Mouse (Mus musculus) gastrocnemius, postnatal 36 days (tissue): ENCODE measurements at regions not wholly inside any gene's neighbourhood (a gene's known extent, or its start where the extent isn't known, plus 50 kb on each side); places are given as distances from the start of the nearest gene placed in this dataset.

Experiments
- DNase-seq, 2 experiments: peaks; one replicate each; pipeline ENCODE4 v3.0.0; 2022
- intact Hi-C: fragments of 180-260 bp; cut with DNase I; formaldehyde crosslinking; loops from one replicate; pipeline ENCODE4 v1.15.1; 2025

GRCm38 (mm10) chr6:71012436-71012822 lies 56.1 kb downstream of the Foxi3 start:
- DNase-seq: no peak
- intact Hi-C loops: no loop called here

DNA sequence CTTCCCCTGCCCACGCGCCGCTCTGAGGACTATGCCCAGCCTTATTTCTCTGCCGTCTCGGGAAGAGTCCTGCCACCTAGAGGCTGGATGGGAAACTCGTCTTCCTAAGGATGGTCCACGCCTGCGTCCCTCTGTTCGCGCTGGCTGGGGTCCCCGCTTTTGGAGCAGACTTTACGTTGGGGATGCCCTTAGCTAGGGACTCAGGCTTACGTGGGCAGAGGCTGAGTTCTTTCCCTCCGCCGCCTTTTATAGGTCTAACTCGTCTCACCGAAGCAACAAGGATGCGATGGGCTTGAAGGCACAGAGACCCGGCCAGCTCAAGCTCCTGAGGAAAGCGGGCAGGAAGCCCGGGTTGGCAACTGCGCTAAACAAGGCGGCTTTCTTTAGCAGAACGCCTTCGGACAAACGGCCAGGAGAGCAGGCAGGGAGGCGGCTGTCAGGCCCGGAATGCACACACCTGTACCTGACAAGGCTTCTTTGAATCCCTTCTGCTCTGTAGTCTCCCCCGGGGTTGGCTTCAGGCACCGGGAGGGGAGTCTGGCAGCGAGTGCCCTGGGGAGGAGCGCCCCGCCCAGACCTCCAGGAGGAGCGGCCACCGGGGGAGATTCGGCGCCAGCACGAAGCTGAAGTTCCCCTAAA lies 56.6 kb downstream of the Foxi3 start:
- intact Hi-C loops: no loop called here
- no peak for DNase-seq

DNA sequence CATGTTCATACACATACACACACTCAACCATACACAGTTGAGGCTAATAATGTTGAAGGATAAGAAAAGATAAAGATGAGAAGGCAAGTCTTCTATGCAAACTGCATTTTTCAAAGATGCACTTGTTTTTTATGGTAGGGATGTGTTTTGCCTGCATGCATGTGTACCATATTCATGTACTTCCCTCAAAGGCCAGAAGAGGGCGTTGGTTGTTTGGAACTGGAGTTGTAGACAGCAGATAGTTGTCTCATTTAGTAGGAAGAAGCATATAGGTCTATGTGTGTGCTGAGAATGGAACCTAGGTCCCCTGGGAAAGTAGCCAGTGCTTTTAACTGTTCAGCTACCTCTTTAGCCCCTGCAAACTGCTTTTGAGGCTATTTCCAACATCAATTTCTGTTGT lies 60.1 kb downstream of the Foxi3 start:
- no peak for DNase-seq
- intact Hi-C loops: no loop called here

GRCm38 (mm10) chr6:71021353-71021752 lies 65.0 kb downstream of the Foxi3 start:
- DNase-seq: no peak
- intact Hi-C loops: no loop called here

- intact Hi-C loops: no loop called here
- no peak for DNase-seq
Measured at GRCm38 (mm10) chr6:71025472-71025871, 69.1 kb downstream of the Foxi3 start.

GRCm38 (mm10) chr6:71029663-71030062 lies 73.3 kb downstream of the Foxi3 start:
- no peak for DNase-seq

GRCm38 (mm10) chr6:71030541-71030940 lies 74.2 kb downstream of the Foxi3 start:
- intact Hi-C loops: loop anchor here (5.0 kb wide), 1 partner anchor 92 kb away; no protein-coding TSS in a partner anchor
- DNase-seq: no peak

More at GRCm38 (mm10) chr6:71029663-71030062, 73.3 kb downstream of the Foxi3 start:
- intact Hi-C loops: loop anchor here (5.0 kb wide), 1 partner anchor 93 kb away; no protein-coding TSS in a partner anchor

GRCm38 (mm10) chr6:71044241-71044640 lies 87.9 kb downstream of the Foxi3 start:
- DNase-seq: no peak
- intact Hi-C loops: no loop called here

GRCm38 (mm10) chr6:71045261-71045660 lies 88.9 kb downstream of the Foxi3 start:
- intact Hi-C loops: no loop called here
- no peak for DNase-seq

- intact Hi-C loops: no loop called here
Measured at GRCm38 (mm10) chr6:71048199-71049094, 92.1 kb downstream of the Foxi3 start.

DNA sequence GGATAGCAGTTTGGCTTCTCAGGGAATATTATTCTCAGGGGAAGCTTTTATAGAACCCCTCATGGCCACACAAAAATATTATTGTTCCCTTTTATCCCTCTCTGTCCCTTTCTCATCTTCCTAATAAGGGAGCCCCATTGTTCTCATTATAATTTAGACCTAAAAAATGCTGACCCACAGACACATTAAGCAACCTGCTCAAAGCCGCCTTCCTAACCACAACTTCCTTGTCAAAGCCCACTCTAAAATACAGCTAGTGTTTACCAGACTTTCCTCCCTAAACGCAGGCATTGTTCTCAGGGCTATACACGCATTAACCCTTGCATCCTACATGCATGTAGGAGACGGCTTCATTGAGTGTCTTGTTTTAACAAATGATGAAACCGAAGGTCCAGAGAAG lies 93.9 kb downstream of the Foxi3 start:
- no peak for DNase-seq
- intact Hi-C loops: no loop called here

More at GRCm38 (mm10) chr6:71048199-71049094, 92.1 kb downstream of the Foxi3 start:
- no peak for DNase-seq

DNA sequence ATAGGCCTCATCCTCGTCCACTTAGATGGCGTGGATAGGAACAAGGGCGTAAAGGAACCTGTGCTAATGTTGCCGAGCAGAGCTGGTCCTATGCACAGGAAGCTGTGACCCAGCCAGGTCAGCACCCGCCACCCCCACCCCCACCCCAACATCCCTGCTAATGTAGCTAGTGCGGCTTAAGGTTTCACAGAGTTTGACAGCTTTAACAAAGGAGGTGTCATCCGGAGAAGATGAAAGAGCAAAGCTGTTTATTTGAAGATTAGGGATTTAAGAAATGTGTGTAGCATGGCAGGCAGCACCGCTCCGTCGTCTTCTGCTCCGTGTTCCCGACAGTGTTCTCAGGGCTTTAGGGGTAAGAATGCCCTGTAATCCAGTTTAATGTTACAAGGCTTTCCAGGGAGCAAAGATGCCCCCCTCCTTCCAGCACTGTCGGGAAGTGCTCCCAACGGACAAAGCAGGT lies 93.5 kb downstream of the Thnsl2 start:
- intact Hi-C loops: no loop called here

DNA sequence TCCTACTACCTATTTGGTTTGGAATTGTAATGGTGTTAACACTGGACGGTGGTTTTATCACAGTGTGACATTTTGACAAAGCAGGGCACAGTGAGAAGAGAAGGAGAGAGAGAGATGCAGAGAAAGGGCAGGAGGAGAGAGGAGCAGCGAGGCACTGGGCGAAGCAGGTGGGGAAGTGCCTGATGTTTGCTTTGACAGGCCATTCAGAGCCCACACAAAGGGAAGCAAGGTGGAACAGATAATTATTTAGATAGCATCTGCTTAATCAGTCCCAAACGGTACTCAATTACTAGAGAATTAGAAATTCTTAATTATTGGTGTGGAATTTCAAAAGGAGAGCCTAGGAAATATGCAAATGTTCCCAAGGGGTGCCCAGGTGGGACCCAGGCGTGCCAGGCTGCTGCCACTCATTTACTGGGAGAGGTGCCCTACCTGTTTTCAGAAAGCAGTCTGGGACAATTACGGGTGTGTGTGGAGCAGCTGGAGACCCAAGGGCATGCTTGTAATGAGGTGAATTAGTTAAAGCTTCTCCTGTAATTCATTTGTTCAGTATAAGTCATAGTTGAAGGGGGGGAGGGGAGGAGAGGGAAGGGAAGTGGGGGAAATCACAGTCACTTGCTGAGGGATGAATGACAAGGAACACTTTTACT lies 86.9 kb downstream of the Thnsl2 start:
- intact Hi-C loops: no loop called here

More for the DNA sequence above, 93.5 kb downstream of the Thnsl2 start:
- DNase-seq: no peak

GRCm38 (mm10) chr6:71060116-71060515 lies 84.1 kb downstream of the Thnsl2 start:
- DNase-seq: no peak
- intact Hi-C loops: no loop called here

More for the DNA sequence above, 86.9 kb downstream of the Thnsl2 start:
- DNase-seq: no peak

GRCm38 (mm10) chr6:71062980-71063379 lies 81.3 kb downstream of the Thnsl2 start:
- DNase-seq: no peak
- intact Hi-C loops: no loop called here

DNA sequence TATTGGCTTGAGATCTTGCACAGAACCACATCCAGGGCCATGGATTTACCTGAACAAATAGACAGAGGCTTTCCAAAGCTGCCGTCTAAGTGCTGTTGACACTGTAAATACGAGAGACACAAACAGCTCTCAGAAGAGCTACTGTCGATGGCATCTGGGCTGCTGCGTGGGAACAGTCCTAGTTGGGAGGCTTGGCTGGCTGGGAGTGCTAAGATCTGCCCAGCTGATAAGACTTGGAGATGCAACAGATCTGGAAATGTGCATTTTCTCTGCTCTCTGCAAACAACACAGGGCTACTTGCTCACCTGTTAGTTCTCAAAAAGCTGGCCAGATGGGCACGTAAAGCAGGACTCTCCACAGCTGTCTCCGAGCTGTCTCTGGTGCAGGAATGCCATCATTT lies 78.8 kb downstream of the Thnsl2 start:
- DNase-seq: no peak
- intact Hi-C loops: no loop called here

DNA sequence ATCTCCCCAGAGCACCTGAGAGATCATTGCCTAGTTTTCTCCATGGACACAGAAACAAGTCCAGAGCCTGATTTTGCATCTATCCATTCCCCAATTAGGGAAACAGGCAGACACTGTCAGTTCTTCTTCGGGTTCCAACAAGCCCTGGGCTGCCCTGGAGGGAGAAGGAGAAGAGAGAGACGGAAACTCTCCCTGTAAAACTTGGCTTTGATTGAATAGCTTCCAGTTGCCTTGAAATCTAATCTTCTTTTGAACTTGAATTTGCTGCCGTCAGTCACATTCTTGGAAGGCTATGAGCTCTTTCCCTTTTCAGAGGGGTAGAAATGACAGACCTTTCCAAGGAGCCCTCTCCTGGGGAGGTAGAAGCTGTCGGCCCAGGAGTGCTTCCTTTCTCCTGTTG lies 75.0 kb downstream of the Thnsl2 start:
- no peak for DNase-seq
- intact Hi-C loops: no loop called here

DNA sequence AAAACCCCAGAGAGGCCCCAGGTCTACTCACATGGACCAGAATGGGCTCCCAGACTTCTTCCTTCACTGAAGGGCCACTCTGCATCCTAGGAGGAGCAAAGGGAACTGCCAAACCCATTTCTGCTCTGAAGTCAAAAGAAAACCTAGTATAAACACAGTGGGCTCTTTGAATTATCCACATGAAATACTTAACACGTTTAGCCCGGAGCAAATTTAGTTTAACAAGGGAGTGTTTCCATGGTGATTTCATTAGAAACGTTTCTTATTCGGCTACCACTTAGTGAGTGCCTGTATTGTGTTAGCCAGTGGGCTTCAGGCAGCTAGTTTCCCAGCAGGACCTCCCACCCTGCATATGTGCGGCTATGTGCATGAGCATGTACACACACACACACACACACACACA lies 69.4 kb downstream of the Thnsl2 start:
- intact Hi-C loops: no loop called here

More for the DNA sequence above, 69.4 kb downstream of the Thnsl2 start:
- DNase-seq: no peak
